Mouse (Mus musculus) olfactory bulb, adult 2 months (tissue): ENCODE results near the gene Lrr1.

Source experiments
- CTCF ChIP-seq: fragments of 200-500 bp; IDR thresholded peaks from 2 replicates; pipeline ENCODE4 v1.5.1; 2012; ENCODE audit warnings: low read depth, mild to moderate bottlenecking, low read length, moderate library complexity; ENCODE audit not compliant: insufficient read depth
- POLR2A ChIP-seq: fragments of 200-500 bp; IDR thresholded peaks from 2 replicates; pipeline ENCODE4 v1.6.1; 2012; ENCODE audit warnings: mild to moderate bottlenecking, low read depth, low read length, moderate library complexity; ENCODE audit not compliant: insufficient read depth

- TF ChIP-seq POLR2A (no peak), CTCF (no peak)
These were observed 18.3 kb downstream of the Lrr1 start for GRCm38 (mm10) chr12:69186811-69187471.
